Mouse (Mus musculus): ENCODE data around the gene Git2. TPM values are rescaled to one million over a fixed set of nuclear protein-coding genes. Genes with fewer than 3 reads are reported as not detected.

Git2 gene
- total RNA-seq, 4 experiments from 2014 or later, result 50.4 to 53.8 (median 52.0) TPM

DNA sequence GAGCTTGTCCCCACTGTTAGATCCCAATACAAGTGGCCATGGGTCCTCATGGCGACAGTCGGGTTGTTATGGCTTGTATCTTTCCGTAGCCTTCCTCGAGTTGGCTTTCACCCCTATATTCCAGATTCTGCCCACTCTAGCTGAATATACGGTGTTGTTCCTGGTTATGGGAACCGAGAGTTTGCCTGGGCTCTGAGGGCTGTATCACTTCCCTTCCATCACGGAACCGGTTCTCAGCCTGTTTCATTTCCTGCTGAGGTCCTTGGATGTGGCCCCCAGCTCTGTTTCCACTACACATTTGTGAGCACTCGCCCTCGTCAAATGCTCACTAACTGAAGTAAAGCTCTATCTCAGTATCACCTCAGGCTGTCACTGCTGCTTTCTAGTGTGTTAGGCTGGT lies 53.3 kb downstream of the Git2 start:
- no peak for DNase-seq (ENCODE audit: low spot score in 2 of 2)

DNA sequence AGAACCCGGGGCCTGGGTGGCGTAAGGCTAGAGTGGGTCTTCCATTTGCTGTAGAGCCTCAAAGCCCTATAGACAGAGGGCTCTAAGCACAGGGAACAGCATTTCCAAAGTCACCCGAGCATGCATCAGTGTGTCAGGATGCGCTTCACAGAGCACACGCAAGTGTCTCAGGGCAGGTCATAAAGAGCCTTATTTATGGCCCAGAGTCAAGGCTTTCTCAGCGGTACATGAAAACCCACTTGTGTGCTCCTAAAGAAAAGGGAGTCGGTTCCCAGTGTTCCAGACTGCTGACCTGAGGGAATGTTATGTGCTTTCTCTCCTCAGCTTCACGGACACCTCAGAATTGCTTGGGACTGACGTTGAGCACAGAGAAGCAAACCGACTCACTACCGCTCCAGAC lies 54.5 kb downstream of the Git2 start:
- DNase-seq (ENCODE audit: low spot score in 2 of 2), result no peak

GRCm38 (mm10) chr5:114719928-114720270 lies 55.4 kb downstream of the Git2 start:
- no peak for DNase-seq (ENCODE audit: low spot score in 2 of 2)

DNA sequence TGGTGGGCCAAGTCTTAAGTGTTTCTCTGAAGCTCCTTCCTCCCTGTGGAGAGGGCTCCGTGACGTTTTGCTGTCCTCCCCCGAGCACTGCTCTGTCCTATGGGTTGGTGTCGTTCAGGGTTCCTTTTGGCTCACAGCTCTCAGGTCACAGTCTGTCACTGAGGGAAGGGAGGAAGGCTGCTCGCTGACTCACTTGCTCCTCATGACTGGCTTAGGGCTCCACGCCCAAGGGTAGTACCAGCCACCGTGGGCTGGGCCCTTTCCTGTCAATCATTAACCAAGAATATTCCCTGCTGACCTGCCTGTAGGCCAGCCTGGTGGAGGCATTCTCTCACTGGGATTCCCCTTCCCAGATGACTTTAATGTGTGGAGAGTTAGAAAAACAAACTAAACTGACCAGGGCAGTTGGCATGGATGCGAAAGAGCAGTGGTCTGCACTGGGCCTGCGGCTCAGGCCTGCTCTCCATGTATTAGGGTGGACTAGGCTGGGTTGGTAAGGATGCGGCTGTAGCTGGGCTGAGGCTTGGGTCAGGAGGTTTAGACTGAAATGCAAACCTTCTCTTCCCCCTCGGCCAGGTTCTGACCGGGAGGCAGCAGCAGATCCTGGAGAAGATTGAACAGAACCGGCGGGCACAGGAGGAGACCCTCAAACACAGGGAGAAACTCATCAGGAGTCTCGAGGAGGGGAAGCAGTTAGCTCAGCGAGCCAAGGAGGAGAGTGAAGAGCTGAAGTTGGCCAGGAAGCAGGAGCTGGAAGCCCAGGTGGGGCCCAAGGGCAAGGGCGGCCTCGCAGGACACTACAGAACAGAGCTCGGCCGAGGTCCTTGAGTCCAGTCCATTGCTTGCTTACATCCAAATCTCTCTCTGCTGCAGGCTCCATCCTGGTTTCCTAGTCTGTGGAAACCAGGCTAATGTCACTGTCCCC lies 56.1 kb downstream of the Git2 start:
- no peak for DNase-seq (ENCODE audit: low spot score in 2 of 2)

DNA sequence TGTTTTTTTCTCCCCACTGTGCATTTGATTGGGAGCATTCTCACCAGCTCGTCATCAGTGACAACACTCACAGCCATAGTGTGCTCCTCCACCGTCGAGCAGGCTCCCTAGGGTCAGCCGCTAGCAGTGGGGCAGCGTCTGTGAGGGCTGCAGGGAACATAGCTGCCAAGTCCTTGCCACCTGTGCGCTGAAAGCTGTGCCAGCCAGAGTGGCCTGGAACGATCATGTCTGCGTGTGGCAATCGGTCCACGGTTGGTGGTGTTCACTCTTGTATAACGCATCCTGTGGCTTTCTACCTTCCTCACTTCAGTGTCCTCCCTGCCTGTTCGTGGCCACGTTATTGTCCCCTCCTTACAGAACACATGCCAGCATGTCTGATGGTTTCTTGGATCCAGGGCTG lies 56.8 kb downstream of the Git2 start:
- DNase-seq (ENCODE audit: low spot score in 2 of 2), result no peak

GRCm38 (mm10) chr5:114717937-114718336 lies 57.4 kb downstream of the Git2 start:
- no peak for DNase-seq (ENCODE audit: low spot score in 2 of 2)

DNA sequence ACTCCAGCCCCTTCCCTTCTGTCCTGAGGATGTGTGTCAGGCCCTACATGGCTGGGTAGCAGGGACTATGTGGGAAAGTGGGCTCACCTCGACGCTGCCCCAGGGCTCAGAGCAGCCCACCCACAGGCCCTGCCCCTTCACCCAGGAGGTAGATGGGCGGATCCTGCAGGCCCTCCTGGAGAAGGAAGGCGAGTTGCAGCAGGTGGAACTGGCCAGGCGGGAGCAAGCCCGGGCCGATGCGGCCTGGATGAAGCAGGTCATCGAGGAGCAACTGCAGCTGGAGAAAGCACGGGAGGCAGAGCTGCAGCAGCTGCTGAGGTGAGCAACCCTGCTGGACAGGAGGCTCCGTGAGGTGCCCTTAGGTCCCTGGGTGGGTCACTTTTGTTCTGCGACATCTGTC lies 58.0 kb downstream of the Git2 start:
- no peak for DNase-seq (ENCODE audit: low spot score in 2 of 2)

- DNase-seq (ENCODE audit: low spot score in 2 of 2), result no peak
Observed at GRCm38 (mm10) chr5:114714551-114714950, 60.8 kb downstream of the Git2 start.

DNA sequence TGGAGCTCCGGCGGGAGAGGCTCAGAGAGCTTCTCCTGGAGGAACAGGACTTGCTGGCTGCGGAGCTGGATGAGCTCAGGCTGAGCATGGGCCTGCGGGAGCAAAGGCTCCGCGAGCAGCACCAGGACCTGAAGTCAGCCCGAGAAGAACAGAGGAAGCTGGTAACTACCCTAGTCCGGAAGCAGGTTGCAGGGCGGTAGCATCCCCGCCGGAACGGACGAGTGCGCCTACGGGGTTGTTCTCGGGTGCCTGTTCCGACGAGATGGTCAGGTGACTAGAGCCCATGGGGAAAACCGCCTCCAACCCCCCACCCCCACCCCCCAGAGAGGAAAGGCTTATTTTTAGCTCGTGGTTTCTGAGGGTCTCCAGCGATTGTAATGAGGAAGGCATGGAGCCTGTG lies 66.0 kb downstream of the Git2 start:
- DNase-seq (ENCODE audit: low spot score in 2 of 2), result no peak

DNA sequence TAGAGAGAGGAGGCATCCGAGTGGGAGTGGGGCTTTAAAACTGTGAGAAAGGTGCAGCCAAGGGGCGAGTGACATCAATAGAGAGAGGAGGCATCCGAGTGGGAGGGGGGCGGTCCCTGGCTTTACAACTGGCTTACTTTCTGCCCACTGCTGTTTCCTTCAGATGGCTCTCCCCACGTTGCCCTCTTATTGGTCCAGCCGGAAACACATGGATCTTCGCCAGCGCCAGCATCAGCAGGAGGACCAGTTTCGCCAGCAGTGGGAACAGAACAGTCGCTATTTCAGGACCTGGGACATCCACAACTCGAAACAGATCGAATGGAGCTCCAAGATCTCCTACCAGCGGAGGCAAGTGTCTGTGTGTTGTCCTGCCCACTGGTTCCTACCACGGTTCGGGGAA lies 66.8 kb downstream of the Git2 start:
- DNase-seq (ENCODE audit: low spot score in 2 of 2), result no peak

- DNase-seq (ENCODE audit: low spot score in 2 of 2), result peak; percentile 83 to 94
Observed at GRCm38 (mm10) chr5:114707265-114708068, 67.8 kb downstream of the Git2 start, which contains the start of gene Tchp. Gene Tchp (plus strand): TSS chr5:114707760.

DNA sequence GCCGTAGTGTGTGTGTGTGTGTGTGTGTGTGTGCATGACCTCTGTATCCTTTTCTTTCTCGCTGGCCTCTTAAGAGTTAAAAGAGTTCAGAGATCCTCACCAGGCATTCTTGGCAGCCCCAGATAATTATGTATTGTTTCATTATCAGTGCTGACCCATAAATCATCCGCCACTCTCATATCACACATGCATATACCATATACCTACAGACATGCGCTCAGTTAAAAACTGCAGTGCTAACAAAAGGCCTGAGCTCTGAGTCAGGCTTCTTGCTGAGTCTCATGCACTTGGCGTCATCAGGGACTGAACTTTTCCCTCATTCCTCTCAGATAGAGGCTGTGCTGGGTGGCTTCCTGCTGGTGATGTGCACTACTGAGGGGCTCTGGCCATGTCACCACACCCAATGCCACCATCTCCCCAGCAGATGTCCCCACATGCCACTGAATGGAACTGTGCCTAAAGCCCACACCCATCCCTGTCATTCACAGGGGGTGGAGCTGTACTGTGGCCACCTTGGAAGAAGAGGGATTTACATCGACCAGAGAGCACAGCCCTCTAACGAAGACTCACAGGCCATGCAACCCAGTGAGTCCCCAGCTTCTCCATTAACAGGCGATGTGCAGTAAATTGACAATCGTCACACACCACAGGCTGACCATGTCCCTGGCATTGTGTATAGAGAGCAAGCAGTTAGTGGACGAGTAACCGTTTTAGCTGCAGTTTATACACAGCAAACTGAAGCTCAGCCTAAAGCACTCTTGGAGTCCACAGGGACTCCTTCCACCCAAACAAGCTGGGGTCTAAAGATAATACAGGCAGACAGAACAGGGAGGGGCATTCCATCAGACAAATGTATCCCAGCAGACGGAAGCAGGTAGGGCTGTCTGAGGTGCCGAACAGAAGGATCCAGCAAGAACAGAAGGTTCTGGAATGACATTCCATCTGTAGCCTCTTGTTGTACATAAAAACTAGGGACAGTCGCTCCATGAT lies 72.6 kb downstream of the Git2 start:
- no peak for DNase-seq (ENCODE audit: low spot score in 2 of 2)

DNA sequence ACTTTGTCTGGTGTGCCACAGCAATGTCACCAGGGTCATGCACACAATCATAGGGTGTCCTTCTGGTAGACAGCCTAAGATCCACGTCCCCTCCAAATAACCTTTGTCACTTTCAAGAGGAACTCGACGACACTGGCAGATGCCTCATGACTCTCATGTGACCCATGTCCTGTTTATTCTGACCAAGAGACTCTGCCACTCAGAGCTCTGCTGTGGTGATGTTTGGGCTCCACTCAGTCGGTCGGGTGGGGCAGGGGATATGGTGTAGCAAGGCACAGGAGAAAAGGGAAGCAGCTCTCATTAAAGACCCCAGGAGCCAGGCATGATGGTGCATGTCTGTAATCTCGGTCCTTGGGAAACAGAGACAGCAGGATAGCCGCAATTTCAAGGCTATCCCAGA lies 76.3 kb downstream of the Git2 start:
- no peak for DNase-seq (ENCODE audit: low spot score in 2 of 2)

GRCm38 (mm10) chr5:114698044-114698746 lies 77.1 kb downstream of the Git2 start:
- peak in 1 of 2 experiments; percentile 64 for DNase-seq (ENCODE audit: low spot score in 2 of 2)

GRCm38 (mm10) chr5:114696939-114697338 lies 78.4 kb downstream of the Git2 start:
- no peak for DNase-seq (ENCODE audit: low spot score in 2 of 2)

- no peak for DNase-seq (ENCODE audit: low spot score in 2 of 2)
Observed at GRCm38 (mm10) chr5:114695775-114696174, 79.5 kb downstream of the Git2 start.

- peak; percentile 86 to 95 for DNase-seq (ENCODE audit: low spot score in 2 of 2)
Observed at GRCm38 (mm10) chr5:114690633-114691567, 84.4 kb downstream of the Git2 start, which contains the start of gene Gltp. Gene Gltp (minus strand): TSS chr5:114690984.

DNA sequence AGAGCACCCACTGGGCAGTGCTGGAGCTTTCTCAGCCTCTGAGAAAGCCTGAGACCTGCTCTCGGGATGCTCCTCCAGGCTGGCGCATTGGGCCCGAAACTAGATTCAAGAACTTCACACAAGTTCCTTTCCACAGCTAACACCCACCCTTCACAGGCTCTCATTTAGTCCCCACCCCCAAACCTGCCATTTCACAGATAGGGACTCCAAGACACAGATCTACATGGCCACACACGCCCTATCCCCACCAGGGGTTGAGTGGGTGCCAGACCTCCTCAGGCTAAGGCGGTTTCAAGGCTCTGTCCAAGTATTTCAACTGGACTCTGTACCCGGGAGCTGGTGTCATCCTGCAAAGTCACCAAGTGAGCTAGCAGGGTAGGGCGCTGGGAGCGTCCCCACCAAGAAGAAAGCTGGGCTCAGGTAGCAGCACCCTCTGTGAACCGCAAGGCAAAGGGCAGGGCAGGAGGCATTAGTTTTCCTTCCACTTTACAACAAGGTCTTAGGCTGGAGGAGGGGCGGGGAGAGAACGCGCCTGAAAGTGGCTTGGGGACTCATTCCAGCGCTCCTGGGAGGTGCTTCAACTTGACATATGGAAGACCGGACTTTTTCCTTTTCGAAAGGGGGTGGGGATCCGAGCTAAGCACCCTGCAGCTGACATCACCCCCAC lies 85.5 kb downstream of the Git2 start:
- no peak for DNase-seq (ENCODE audit: low spot score in 2 of 2)

- no peak for DNase-seq (ENCODE audit: low spot score in 2 of 2)
Observed at GRCm38 (mm10) chr5:114688703-114689102, 86.6 kb downstream of the Git2 start.

Data from left cerebral cortex, adult 8-10 months (tissue).